27 mouse cellular contexts compared by ENCODE assay signal in the genomic region with DNA sequence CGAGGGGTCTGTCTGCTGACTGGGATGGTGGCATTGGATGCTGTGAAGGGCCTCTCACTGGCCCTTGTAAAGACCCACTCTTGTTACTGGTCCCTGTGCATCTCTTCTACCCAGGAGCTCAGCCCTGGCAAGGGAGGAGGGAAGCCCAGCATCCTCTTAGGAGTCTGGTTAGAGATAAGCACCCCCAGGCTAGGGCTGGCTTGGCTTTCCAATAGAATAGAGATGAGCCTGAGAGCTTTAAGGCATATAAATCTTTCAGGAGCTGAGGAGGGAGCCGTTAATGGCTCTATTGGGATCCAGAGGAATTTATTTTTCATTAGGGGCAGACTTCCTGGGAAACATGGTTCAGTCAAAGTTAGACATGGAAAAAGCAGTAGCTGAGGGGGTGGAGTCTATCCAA. TPM values are rescaled to one million over a fixed set of nuclear protein-coding genes. Genes with fewer than 3 reads are reported as not detected.
DNase-seq lines count a peak whose midpoint lies in the region; ATAC-seq and TF ChIP-seq lines count a peak whose summit lies in the region.
"Had no signal": no experiment of that assay in that cellular context is flagged by ENCODE, and none has a peak within 500 bp of the region (broad histone marks: within the 10 kb centered on the region; RNA-seq: fewer than 3 reads in every experiment).

No protein-coding gene starts in this region.

- H3K27ac ChIP-seq in hindbrain, embryonic 13.5 days: peak overlapping the region; percentile 41
- no peak overlapping the region for H3K27ac ChIP-seq in hindbrain, postnatal 0 days
- no peak overlapping the region for H3K27ac ChIP-seq in midbrain, postnatal 0 days (ENCODE audit: low read depth, low read length)
- H3K27ac ChIP-seq in midbrain, embryonic 15.5 days: no peak overlapping the region
- peak overlapping the region; percentile 57 for H3K27ac ChIP-seq in neural tube, embryonic 14.5 days (ENCODE audit: low read depth, low read length)
- H3K27ac ChIP-seq in embryonic facial prominence, embryonic 10.5 days (replicated peaks): no peak overlapping the region
- H3K27ac ChIP-seq: embryonic facial prominence, embryonic 12.5 days; embryonic facial prominence, embryonic 15.5 days; gastrocnemius, adult 2 months; heart, embryonic 15.5 days; hindbrain, embryonic 10.5 days; hindbrain, embryonic 14.5 days had no signal

- 0 out of 2 replicates have a peak, but pooled peaks cover 4% of the 10 kb centered on the region for H3K4me1 ChIP-seq in hindbrain, embryonic 13.5 days (replicated peaks)
- H3K4me1 ChIP-seq in hindbrain, postnatal 0 days (ENCODE audit: insufficient read depth, low read length): no peaks in the 10 kb centered on the region
- H3K4me1 ChIP-seq in midbrain, postnatal 0 days (ENCODE audit: insufficient read depth, low read length): no peaks in the 10 kb centered on the region
- no peaks in the 10 kb centered on the region; the same call in 1 of the 2 replicates for H3K4me1 ChIP-seq in midbrain, embryonic 15.5 days
- peaks cover 5% of the 10 kb centered on the region; the same call in 1 of the 2 replicates for H3K4me1 ChIP-seq in neural tube, embryonic 14.5 days (ENCODE audit: control insufficient read depth, insufficient read depth, low read length)
- H3K4me1 ChIP-seq in embryonic facial prominence, embryonic 10.5 days: no peaks in the 10 kb centered on the region
- H3K4me1 ChIP-seq: embryonic facial prominence, embryonic 15.5 days; heart, embryonic 15.5 days; hindbrain, embryonic 10.5 days had no signal

- no peaks in the 10 kb centered on the region for H3K27me3 ChIP-seq in hindbrain, embryonic 13.5 days
- H3K27me3 ChIP-seq in hindbrain, postnatal 0 days (ENCODE audit: insufficient read depth, low read length): no peaks in the 10 kb centered on the region
- H3K27me3 ChIP-seq in midbrain, postnatal 0 days (ENCODE audit: insufficient read depth, low read length): no peaks in the 10 kb centered on the region
- no peaks in the 10 kb centered on the region for H3K27me3 ChIP-seq in midbrain, embryonic 15.5 days (replicated peaks)
- H3K27me3 ChIP-seq in neural tube, embryonic 14.5 days (ENCODE audit: control insufficient read depth, insufficient read depth, low read length): no peaks in the 10 kb centered on the region
- no peaks in the 10 kb centered on the region for H3K27me3 ChIP-seq in embryonic facial prominence, embryonic 10.5 days (replicated peaks; ENCODE audit: low read depth, poor library complexity, severe bottlenecking)
- H3K27me3 ChIP-seq: embryonic facial prominence, embryonic 12.5 days; embryonic facial prominence, embryonic 15.5 days; heart, embryonic 12.5 days; heart, embryonic 15.5 days had no signal

- no peak overlapping the region for H3K4me2 ChIP-seq in hindbrain, embryonic 13.5 days
- H3K4me2 ChIP-seq in hindbrain, postnatal 0 days (ENCODE audit: low read depth, low read length): no peak overlapping the region
- no peak overlapping the region for H3K4me2 ChIP-seq in midbrain, postnatal 0 days (ENCODE audit: low read depth, low read length, poor library complexity, severe bottlenecking)
- no peak overlapping the region for H3K4me2 ChIP-seq in midbrain, embryonic 15.5 days
- H3K4me2 ChIP-seq in neural tube, embryonic 14.5 days (ENCODE audit: low read depth, low read length): no peak overlapping the region
- H3K4me2 ChIP-seq: embryonic facial prominence, embryonic 12.5 days; embryonic facial prominence, embryonic 15.5 days; heart, embryonic 12.5 days; heart, embryonic 15.5 days; hindbrain, embryonic 14.5 days had no signal

- no peaks in the 10 kb centered on the region for H3K36me3 ChIP-seq in hindbrain, embryonic 13.5 days
- H3K36me3 ChIP-seq in hindbrain, postnatal 0 days (ENCODE audit: insufficient read depth, low read length): no peaks in the 10 kb centered on the region
- no peaks in the 10 kb centered on the region for H3K36me3 ChIP-seq in midbrain, postnatal 0 days (ENCODE audit: insufficient read depth, low read length)
- no peaks in the 10 kb centered on the region for H3K36me3 ChIP-seq in midbrain, embryonic 15.5 days (replicated peaks)
- no peaks in the 10 kb centered on the region for H3K36me3 ChIP-seq in neural tube, embryonic 14.5 days (ENCODE audit: control insufficient read depth, insufficient read depth, low read length)
- H3K36me3 ChIP-seq in embryonic facial prominence, embryonic 10.5 days (replicated peaks): no peaks in the 10 kb centered on the region
- H3K36me3 ChIP-seq: embryonic facial prominence, embryonic 12.5 days; embryonic facial prominence, embryonic 15.5 days; heart, embryonic 12.5 days; heart, embryonic 15.5 days; hindbrain, embryonic 10.5 days had no signal

- TF ChIP-seq POLR2A in brain, embryonic 14.5 days (IDR thresholded peaks at IDR 0.05; ENCODE audit: borderline replicate concordance, extremely low read depth, insufficient read depth, insufficient read length, poor library complexity, severe bottlenecking): no peak

- no peak for ATAC-seq in hindbrain, embryonic 13.5 days (ENCODE audit: low FRiP score)
- no peak for ATAC-seq in hindbrain, postnatal 0 days
- ATAC-seq in midbrain, postnatal 0 days (ENCODE audit: low FRiP score): no peak
- no peak for ATAC-seq in midbrain, embryonic 15.5 days (replicated peaks)
- ATAC-seq in neural tube, embryonic 14.5 days (ENCODE audit: low read depth): peak; percentile 79; the same call in 1 of the 2 replicates
- ATAC-seq: activated CD4-positive, CD25-positive, alpha-beta regulatory T cell, adult 4 months; forebrain, embryonic 14.5 days; forebrain, postnatal 0 days had no signal

- WGBS in hindbrain, embryonic 13.5 days: 77% methylated on average over 2 of the region's 2 CpGs
- 78% methylated on average over 2 of the region's 2 CpGs for WGBS in hindbrain, postnatal 0 days
- WGBS in midbrain, postnatal 0 days: 75% methylated on average over 2 of the region's 2 CpGs
- 74% methylated on average over 2 of the region's 2 CpGs for WGBS in midbrain, embryonic 15.5 days
- WGBS in neural tube, embryonic 14.5 days: 46% methylated on average over 2 of the region's 2 CpGs
- 92% methylated on average over 2 of the region's 2 CpGs for WGBS in embryonic facial prominence, embryonic 10.5 days

- H3K4me3 ChIP-seq in hindbrain, embryonic 13.5 days: no peak overlapping the region
- no peak overlapping the region for H3K4me3 ChIP-seq in hindbrain, postnatal 0 days (ENCODE audit: low read length)
- no peak overlapping the region for H3K4me3 ChIP-seq in midbrain, postnatal 0 days (ENCODE audit: low read depth, low read length)
- no peak overlapping the region for H3K4me3 ChIP-seq in midbrain, embryonic 15.5 days
- H3K4me3 ChIP-seq in neural tube, embryonic 14.5 days (ENCODE audit: low read depth, low read length): no peak overlapping the region
- no peak overlapping the region for H3K4me3 ChIP-seq in embryonic facial prominence, embryonic 10.5 days
- H3K4me3 ChIP-seq: embryonic facial prominence, embryonic 12.5 days; embryonic facial prominence, embryonic 15.5 days; gastrocnemius, adult 2 months; heart, embryonic 12.5 days; heart, embryonic 15.5 days; hindbrain, embryonic 10.5 days had no signal

- H3K9ac ChIP-seq in hindbrain, embryonic 13.5 days: no peak overlapping the region
- H3K9ac ChIP-seq in hindbrain, postnatal 0 days (replicated peaks; ENCODE audit: low read length): no peak overlapping the region
- no peak overlapping the region for H3K9ac ChIP-seq in midbrain, postnatal 0 days (replicated peaks; ENCODE audit: low read length, poor library complexity, severe bottlenecking)
- H3K9ac ChIP-seq in midbrain, embryonic 15.5 days: no peak overlapping the region
- H3K9ac ChIP-seq in neural tube, embryonic 14.5 days (replicated peaks; ENCODE audit: low read depth, low read length): no peak overlapping the region
- H3K9ac ChIP-seq: embryonic facial prominence, embryonic 12.5 days; embryonic facial prominence, embryonic 15.5 days; forebrain, postnatal 0 days; heart, embryonic 12.5 days; heart, embryonic 15.5 days; hindbrain, embryonic 14.5 days had no signal

- DNase-seq in hindbrain, postnatal 0 days (ENCODE audit: low spot score): no peak
- peak; percentile 15 for DNase-seq in midbrain, postnatal 0 days (ENCODE audit: low spot score)
- peak; percentile 23 for DNase-seq in brain, embryonic 14.5 days (ENCODE audit: low read depth)
- no peak for DNase-seq in embryonic facial prominence, embryonic 10.5 days (ENCODE audit: low spot score)
- DNase-seq in cerebellum, postnatal 25 days: no peak
- DNase-seq: adrenal gland, adult 8-10 months; adrenal gland, postnatal 25 days; cerebellum, adult 11 months; cerebellum, adult 8-10 months; cerebellum, postnatal 10 days; forebrain, postnatal 0 days; gastrocnemius, adult 2 months; gastrocnemius, postnatal 25 days; heart, adult 18-20 months; heart, postnatal 10 days; heart, postnatal 36 days had no signal

- TF ChIP-seq CTCF in hindbrain, postnatal 0 days (IDR thresholded peaks at IDR 0.05; ENCODE audit: low read depth): no peak
- no peak for TF ChIP-seq CTCF in midbrain, postnatal 0 days (IDR thresholded peaks at IDR 0.05)
- TF ChIP-seq CTCF in brain, embryonic 14.5 days (IDR thresholded peaks at IDR 0.05; ENCODE audit: borderline replicate concordance, extremely low read depth, insufficient read depth, insufficient read length): no peak

- no peaks in the 10 kb centered on the region for H3K9me3 ChIP-seq in hindbrain, embryonic 13.5 days
- H3K9me3 ChIP-seq in hindbrain, postnatal 0 days (ENCODE audit: low read length): 0 out of 2 replicates have a peak, but pooled peaks cover 2% of the 10 kb centered on the region
- H3K9me3 ChIP-seq in midbrain, postnatal 0 days (ENCODE audit: low read length): no peaks in the 10 kb centered on the region
- H3K9me3 ChIP-seq in midbrain, embryonic 15.5 days: no peaks in the 10 kb centered on the region
- no peaks in the 10 kb centered on the region for H3K9me3 ChIP-seq in neural tube, embryonic 14.5 days (ENCODE audit: control insufficient read depth, low read length)
- H3K9me3 ChIP-seq in embryonic facial prominence, embryonic 10.5 days: peaks cover 5% of the 10 kb centered on the region; the same call in 1 of the 2 replicates
- H3K9me3 ChIP-seq: embryonic facial prominence, embryonic 12.5 days; embryonic facial prominence, embryonic 15.5 days; heart, embryonic 15.5 days; hindbrain, embryonic 10.5 days had no signal

RNA-seq across cellular contexts. Expression of gene Eid3, which starts 59.2 kb away (rescaled TPM):
- 0.39 and 0.68 TPM in 2 replicates for polyA plus RNA-seq in hindbrain, embryonic 13.5 days (2015; fragmentation: Nextera tagmentation; extraction: Ambion mirVana)
- 0.50 and 2.6 TPM in 2 replicates for total RNA-seq in hindbrain, postnatal 0 days (2014; rRNA removed)
- 0.26 and 0.33 TPM in 2 replicates for polyA plus RNA-seq in hindbrain, postnatal 0 days (2015; fragmentation: Nextera tagmentation; extraction: Ambion mirVana)
- total RNA-seq in midbrain, postnatal 0 days (2014; rRNA removed): 1.9 and 2.0 TPM in 2 replicates
- 0.17 and 0.23 TPM in 2 replicates for polyA plus RNA-seq in midbrain, postnatal 0 days (2015; fragmentation: Nextera tagmentation; extraction: Ambion mirVana)
- polyA plus RNA-seq in midbrain, embryonic 15.5 days (2015; fragmentation: Nextera tagmentation; extraction: Ambion mirVana): 0.43 and 0.74 TPM in 2 replicates
- 0.57 and 1.2 TPM in 2 replicates for polyA plus RNA-seq in brain, embryonic 14.5 days (2012; rRNA removed)
- 0.81 and 0.88 TPM in 2 replicates for polyA plus RNA-seq in neural tube, embryonic 14.5 days (2014; fragmentation: Nextera tagmentation; extraction: Ambion mirVana)
- polyA plus RNA-seq in embryonic facial prominence, embryonic 10.5 days (2016; fragmentation: Nextera tagmentation; extraction: Ambion mirVana): 0.52 and 0.57 TPM in 2 replicates

RNA-seq across cellular contexts. Expression of gene Chst11, which starts 59.7 kb away (rescaled TPM):
- polyA plus RNA-seq in hindbrain, embryonic 13.5 days (2015; fragmentation: Nextera tagmentation; extraction: Ambion mirVana): 2.7 and 3.2 TPM in 2 replicates
- total RNA-seq in hindbrain, postnatal 0 days (2014; rRNA removed): 22.3 and 26.7 TPM in 2 replicates
- polyA plus RNA-seq in hindbrain, postnatal 0 days (2015; fragmentation: Nextera tagmentation; extraction: Ambion mirVana): 2.5 and 2.9 TPM in 2 replicates
- 20.5 and 22.7 TPM in 2 replicates for total RNA-seq in midbrain, postnatal 0 days (2014; rRNA removed)
- polyA plus RNA-seq in midbrain, postnatal 0 days (2015; fragmentation: Nextera tagmentation; extraction: Ambion mirVana): 2.6 and 2.8 TPM in 2 replicates
- 3.8 and 4.1 TPM in 2 replicates for polyA plus RNA-seq in midbrain, embryonic 15.5 days (2015; fragmentation: Nextera tagmentation; extraction: Ambion mirVana)
- polyA plus RNA-seq in brain, embryonic 14.5 days (2012; rRNA removed): 16.8 and 22.7 TPM in 2 replicates
- 4.6 and 5.2 TPM in 2 replicates for polyA plus RNA-seq in neural tube, embryonic 14.5 days (2014; fragmentation: Nextera tagmentation; extraction: Ambion mirVana)
- 1.1 and 1.3 TPM in 2 replicates for polyA plus RNA-seq in embryonic facial prominence, embryonic 10.5 days (2016; fragmentation: Nextera tagmentation; extraction: Ambion mirVana)

Comparison
In these comparisons a context has a peak if more than half of its experiments do, and no peak if none do; other contexts are left out.
1. H3K27ac ChIP-seq: peak in hindbrain, embryonic 13.5 days (single experiment) and neural tube, embryonic 14.5 days (single experiment); none in hindbrain, postnatal 0 days (single experiment), midbrain, postnatal 0 days (single experiment), midbrain, embryonic 15.5 days (single experiment) and embryonic facial prominence, embryonic 10.5 days (single experiment).
2. DNase-seq: peak in midbrain, postnatal 0 days (single experiment) and brain, embryonic 14.5 days (single experiment); none in hindbrain, postnatal 0 days (single experiment), embryonic facial prominence, embryonic 10.5 days (single experiment) and cerebellum, postnatal 25 days (0 of 2).